Mouse (Mus musculus) adrenal gland, postnatal 4 days (tissue): Measurements from ENCODE around the gene Abi3. TPM values are rescaled to one million over a fixed set of nuclear protein-coding genes. Genes with fewer than 3 reads are reported as not detected.

Experiments
- DNase-seq, 2 experiments: peaks; one replicate each; pipeline ENCODE4 v3.0.0; 2021 to 2022; ENCODE audit warnings: low spot score in 2 of 2, mixed read lengths in 2 of 2
- total RNA-seq, 2 experiments: library from RNA; stranded (reverse); gene quantifications; 2 replicates each; pipeline ENCODE4 v1.2.3; 2021

Abi3 gene
- total RNA-seq, 2 experiments from 2014 or later = 18.6 to 18.8 TPM

GRCm38 (mm10) chr11:95826317-95827167 lies 15.7 kb downstream of the Abi3 start:
- DNase-seq = no peak

- no peak for DNase-seq
Observed at GRCm38 (mm10) chr11:95825625-95826024, 16.7 kb downstream of the Abi3 start.

GRCm38 (mm10) chr11:95824877-95825243 lies 17.4 kb downstream of the Abi3 start:
- DNase-seq = no peak

GRCm38 (mm10) chr11:95824071-95824876 lies 18.0 kb downstream of the Abi3 start, which contains the start of gene Phospho1:
TSS of gene Phospho1 (plus strand) at chr11:95824499.
- peak; percentile 78 to 83 for DNase-seq

GRCm38 (mm10) chr11:95822437-95822836 lies 19.8 kb downstream of the Abi3 start:
- no peak for DNase-seq

GRCm38 (mm10) chr11:95821511-95821910 lies 20.8 kb downstream of the Abi3 start:
- no peak for DNase-seq

- DNase-seq = no peak
Observed at GRCm38 (mm10) chr11:95819138-95819537, 23.1 kb downstream of the Abi3 start.

- DNase-seq = no peak
Observed at GRCm38 (mm10) chr11:95815412-95815811, 26.9 kb downstream of the Abi3 start.

GRCm38 (mm10) chr11:95814857-95815256 lies 27.4 kb downstream of the Abi3 start:
- DNase-seq = no peak

GRCm38 (mm10) chr11:95814101-95814500 lies 28.2 kb downstream of the Abi3 start:
- no peak for DNase-seq

- DNase-seq = no peak
Observed at GRCm38 (mm10) chr11:95812224-95812623, 30.1 kb downstream of the Abi3 start.

GRCm38 (mm10) chr11:95811741-95812140 lies 30.5 kb downstream of the Abi3 start:
- no peak for DNase-seq

- DNase-seq = no peak
Observed at GRCm38 (mm10) chr11:95810828-95811227, 31.4 kb downstream of the Abi3 start.

- DNase-seq = no peak
Observed at GRCm38 (mm10) chr11:95809603-95810002, 32.7 kb downstream of the Abi3 start.

GRCm38 (mm10) chr11:95808448-95809011 lies 33.7 kb downstream of the Abi3 start:
- no peak for DNase-seq

GRCm38 (mm10) chr11:95807884-95808283 lies 34.4 kb downstream of the Abi3 start:
- no peak for DNase-seq

GRCm38 (mm10) chr11:95805527-95805926 lies 36.7 kb downstream of the Abi3 start:
- DNase-seq = no peak

GRCm38 (mm10) chr11:95805010-95805409 lies 37.3 kb downstream of the Abi3 start:
- no peak for DNase-seq

- no peak for DNase-seq
Observed at GRCm38 (mm10) chr11:95795582-95795981, 46.7 kb downstream of the Abi3 start.

- no peak for DNase-seq
Observed at GRCm38 (mm10) chr11:95794201-95794600, 48.1 kb downstream of the Abi3 start.

- no peak for DNase-seq
Observed at GRCm38 (mm10) chr11:95792950-95793509, 49.2 kb downstream of the Abi3 start.
